In genomic region chr15:85791449-85791848, GRCm38 (mm10) we compare ENCODE assay signal across 25 mouse cellular contexts. TPM values are rescaled to one million over a fixed set of nuclear protein-coding genes. Genes with fewer than 3 reads are reported as not detected.
DNase-seq lines count a peak whose midpoint lies in the region; ATAC-seq lines count a peak whose summit lies in the region.
"Had no signal": no experiment of that assay in that cellular context is flagged by ENCODE, and none has a peak within 500 bp of the region (broad histone marks: within the 10 kb centered on the region; RNA-seq: fewer than 3 reads in every experiment).

No protein-coding gene starts in this region.

- 81% methylated on average over 4 of the region's 4 CpGs for WGBS in heart, embryonic 10.5 days
- WGBS in lung, embryonic 16.5 days: 55% methylated on average over 4 of the region's 4 CpGs

- H3K9me3 ChIP-seq in heart, embryonic 10.5 days: no peaks in the 10 kb centered on the region
- no peaks in the 10 kb centered on the region for H3K9me3 ChIP-seq in lung, embryonic 16.5 days (ENCODE audit: control insufficient read depth, low read length)
- H3K9me3 ChIP-seq: embryonic facial prominence, embryonic 12.5 days; forebrain, embryonic 12.5 days; forebrain, embryonic 15.5 days; heart, embryonic 13.5 days; hindbrain, embryonic 12.5 days had no signal

- no peaks in the 10 kb centered on the region for H3K27me3 ChIP-seq in heart, embryonic 10.5 days (ENCODE audit: insufficient read depth, poor library complexity, severe bottlenecking)
- no peaks in the 10 kb centered on the region for H3K27me3 ChIP-seq in lung, embryonic 16.5 days (ENCODE audit: control insufficient read depth, insufficient read depth, low read depth, low read length)
- H3K27me3 ChIP-seq: embryonic facial prominence, embryonic 12.5 days; forebrain, embryonic 12.5 days; forebrain, embryonic 15.5 days; heart, embryonic 13.5 days; hindbrain, embryonic 12.5 days had no signal

- no peaks in the 10 kb centered on the region; the same call in 1 of the 2 replicates for H3K4me1 ChIP-seq in heart, embryonic 10.5 days
- no peaks in the 10 kb centered on the region for H3K4me1 ChIP-seq in lung, embryonic 16.5 days (replicated peaks; ENCODE audit: control insufficient read depth, insufficient read depth, low read length)
- H3K4me1 ChIP-seq: embryonic facial prominence, embryonic 12.5 days; forebrain, embryonic 12.5 days; forebrain, embryonic 15.5 days; hindbrain, embryonic 12.5 days had no signal

- peak; percentile 81; the same call in 1 of the 2 replicates for ATAC-seq in lung, embryonic 16.5 days (ENCODE audit: low read depth)
- no peak for ATAC-seq in inflammation-experienced regulatory T-cells, adult 6 months
- ATAC-seq: forebrain, embryonic 15.5 days; hindbrain, embryonic 16.5 days had no signal

- H3K9ac ChIP-seq in lung, embryonic 16.5 days (ENCODE audit: low read length): no peak overlapping the region
- H3K9ac ChIP-seq: embryonic facial prominence, embryonic 12.5 days; forebrain, embryonic 12.5 days; forebrain, embryonic 15.5 days; heart, embryonic 13.5 days; hindbrain, embryonic 12.5 days had no signal

- H3K4me3 ChIP-seq in heart, embryonic 10.5 days: no peak overlapping the region
- H3K4me3 ChIP-seq in lung, embryonic 16.5 days (ENCODE audit: low read length): no peak overlapping the region
- H3K4me3 ChIP-seq: embryonic facial prominence, embryonic 12.5 days; erythroblast, embryonic 14.5 days; forebrain, embryonic 12.5 days; forebrain, embryonic 15.5 days; heart, embryonic 13.5 days; hindbrain, embryonic 12.5 days had no signal

- H3K36me3 ChIP-seq in heart, embryonic 10.5 days: no peaks in the 10 kb centered on the region
- H3K36me3 ChIP-seq in lung, embryonic 16.5 days (ENCODE audit: control insufficient read depth, insufficient read depth, low read length): no peaks in the 10 kb centered on the region
- H3K36me3 ChIP-seq: embryonic facial prominence, embryonic 12.5 days; forebrain, embryonic 12.5 days; forebrain, embryonic 15.5 days; hindbrain, embryonic 12.5 days had no signal

- H3K4me2 ChIP-seq in lung, embryonic 16.5 days (ENCODE audit: low read depth, low read length): no peak overlapping the region
- H3K4me2 ChIP-seq: embryonic facial prominence, embryonic 12.5 days; forebrain, embryonic 12.5 days; forebrain, embryonic 15.5 days; heart, embryonic 13.5 days; hindbrain, embryonic 12.5 days had no signal

- intact Hi-C loops in heart, postnatal 10 days (cut with DNase I): no loop called here

- H3K27ac ChIP-seq in heart, embryonic 10.5 days: no peak overlapping the region
- no peak overlapping the region; the same call in 1 of the 2 replicates for H3K27ac ChIP-seq in lung, embryonic 16.5 days (ENCODE audit: low read length)
- H3K27ac ChIP-seq: embryonic facial prominence, embryonic 12.5 days; forebrain, embryonic 12.5 days; forebrain, embryonic 15.5 days; heart, embryonic 13.5 days; hindbrain, embryonic 12.5 days had no signal

- peak; percentile 38 for DNase-seq in heart, embryonic 10.5 days (ENCODE audit: low spot score)
- no peak for DNase-seq in heart, postnatal 10 days
- peak; percentile 10 for DNase-seq in lung, postnatal 10 days
- DNase-seq in lung, postnatal 36 days: peak; percentile 77
- DNase-seq in neural tube, embryonic 10.5 days (ENCODE audit: extremely low spot score, low spot score): no peak
- no peak for DNase-seq in left cerebral cortex, adult 18-20 months (ENCODE audit: low spot score in 2 of 2)
- DNase-seq: adrenal gland, adult 8-10 months; adrenal gland, postnatal 25 days; B cell, adult 2 months; cerebellum, adult 11-12 months; cerebellum, adult 8-10 months; cerebellum, postnatal 10 days; cerebellum, postnatal 36 days; gastrocnemius, postnatal 25 days; heart, adult 18-20 months had no signal

RNA-seq across cellular contexts. Expression of gene Cdpf1, which starts 20.0 kb away (rescaled TPM):
- 50.9 and 54.2 TPM in 2 replicates for polyA plus RNA-seq in heart, embryonic 10.5 days (2016; fragmentation: Nextera tagmentation; extraction: Ambion mirVana)
- 10 to 100 TPM; 39.2 to 40.9 TPM for total RNA-seq in heart, postnatal 10 days (2021)
- polyA plus RNA-seq in lung, embryonic 16.5 days (2015; fragmentation: Nextera tagmentation; extraction: Ambion mirVana): 33.8 and 43.5 TPM in 2 replicates
- polyA plus RNA-seq in inflammation-experienced regulatory T-cells, adult 6 months (2017; shearing (Covaris generic)): 10 to 100 TPM; 39.1 to 46.6 (median 43.7) TPM
- 10 to 100 TPM; 19.3 to 21.3 TPM for total RNA-seq in left cerebral cortex, adult 18-20 months (2021)

RNA-seq across cellular contexts. Expression of gene Pkdrej, which starts 30.1 kb away (rescaled TPM):
- 0.05 and 0.13 TPM in 2 replicates for polyA plus RNA-seq in heart, embryonic 10.5 days (2016; fragmentation: Nextera tagmentation; extraction: Ambion mirVana)
- total RNA-seq in heart, postnatal 10 days (2021): 1 to 10 TPM; 2.3 to 2.9 TPM
- 0.10 and 0.14 TPM in 2 replicates for polyA plus RNA-seq in lung, embryonic 16.5 days (2015; fragmentation: Nextera tagmentation; extraction: Ambion mirVana)
- not detected for polyA plus RNA-seq in inflammation-experienced regulatory T-cells, adult 6 months (2017; shearing (Covaris generic))
- 1 to 10 TPM in 1 of 2 experiments, under 1 TPM in 1; 0.94 to 1.0 TPM for total RNA-seq in left cerebral cortex, adult 18-20 months (2021)
- total RNA-seq: hematopoietic stem cell, adult 5-6 weeks had no signal
- polyA plus RNA-seq: erythroblast, embryonic 14.5 days; hindbrain, embryonic 12.5 days had no signal

RNA-seq across cellular contexts. Expression of gene Ttc38, which starts 40.7 kb away (rescaled TPM):
- polyA plus RNA-seq in heart, embryonic 10.5 days (2016; fragmentation: Nextera tagmentation; extraction: Ambion mirVana): 2.6 and 3.5 TPM in 2 replicates
- total RNA-seq in heart, postnatal 10 days (2021): 1 to 10 TPM; 7.5 to 8.5 TPM
- polyA plus RNA-seq in lung, embryonic 16.5 days (2015; fragmentation: Nextera tagmentation; extraction: Ambion mirVana): 6.4 and 6.8 TPM in 2 replicates
- polyA plus RNA-seq in inflammation-experienced regulatory T-cells, adult 6 months (2017; shearing (Covaris generic)): 10 to 100 TPM; 10.6 to 13.3 (median 12.6) TPM
- 1 to 10 TPM; 5.7 to 9.0 TPM for total RNA-seq in left cerebral cortex, adult 18-20 months (2021)

RNA-seq across cellular contexts. Expression of gene Ppara, which starts 56.7 kb away (rescaled TPM):
- polyA plus RNA-seq in heart, embryonic 10.5 days (2016; fragmentation: Nextera tagmentation; extraction: Ambion mirVana): 0.88 and 2.0 TPM in 2 replicates
- total RNA-seq in heart, postnatal 10 days (2021): 10 to 100 TPM; 39.2 to 52.4 TPM
- 5.2 and 5.9 TPM in 2 replicates for polyA plus RNA-seq in lung, embryonic 16.5 days (2015; fragmentation: Nextera tagmentation; extraction: Ambion mirVana)
- not detected for polyA plus RNA-seq in inflammation-experienced regulatory T-cells, adult 6 months (2017; shearing (Covaris generic))
- total RNA-seq in left cerebral cortex, adult 18-20 months (2021): 1 to 10 TPM; 3.2 to 4.1 TPM
- total RNA-seq: hematopoietic stem cell, adult 5-6 weeks had no signal
- polyA plus RNA-seq: erythroblast, embryonic 14.5 days had no signal

Comparison
In these comparisons a context has a peak if more than half of its experiments do, and no peak if none do; other contexts are left out.
1. DNase-seq: peak in heart, embryonic 10.5 days (single experiment), lung, postnatal 10 days (single experiment) and lung, postnatal 36 days (single experiment); none in heart, postnatal 10 days (0 of 2), neural tube, embryonic 10.5 days (single experiment) and left cerebral cortex, adult 18-20 months (0 of 2).